Mouse (Mus musculus): ENCODE results near the gene Cpa2.

Cpa2 gene

DNA sequence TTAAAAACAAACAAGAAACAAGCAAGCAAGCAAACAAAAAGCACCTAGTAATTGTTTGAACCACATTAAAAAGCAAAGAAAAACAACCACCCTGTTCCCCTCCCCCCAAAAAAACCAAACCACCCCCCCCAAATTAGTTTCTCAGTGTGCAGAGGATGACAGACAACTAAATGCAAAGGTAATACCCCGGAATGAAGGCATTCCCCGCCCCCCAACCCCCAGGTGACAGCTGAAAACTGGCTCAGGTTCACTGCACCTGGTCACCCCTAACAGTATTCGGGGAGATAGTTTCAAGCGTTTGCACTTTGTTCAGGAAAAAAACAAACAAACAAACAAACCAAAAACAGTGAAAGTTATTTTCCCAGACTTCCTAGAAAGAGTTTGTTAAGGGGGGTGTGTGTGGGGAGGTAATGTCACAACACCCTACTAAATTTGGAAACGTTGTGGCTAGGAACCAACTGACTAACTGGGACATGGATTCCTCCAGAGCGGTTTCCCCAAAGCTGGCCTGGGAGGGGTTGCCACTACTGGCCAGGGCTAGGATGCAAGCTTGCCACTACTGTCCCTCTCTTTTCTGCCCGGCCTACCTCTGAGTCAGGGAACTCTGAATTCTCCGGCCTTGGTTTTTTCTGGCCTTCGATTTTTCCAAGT, 6.4 kb downstream of the Cpa2 start:
- in situ Hi-C loops (cut with MboI, MseI) = no loop called here

- in situ Hi-C loops (cut with MboI, MseI) = no loop called here
These were observed 7.9 kb downstream of the Cpa2 start for GRCm38 (mm10) chr6:30549231-30549761.

- in situ Hi-C loops (cut with MboI, MseI) = no loop called here
These were observed 9.3 kb downstream of the Cpa2 start for GRCm38 (mm10) chr6:30550496-30551192.

DNA sequence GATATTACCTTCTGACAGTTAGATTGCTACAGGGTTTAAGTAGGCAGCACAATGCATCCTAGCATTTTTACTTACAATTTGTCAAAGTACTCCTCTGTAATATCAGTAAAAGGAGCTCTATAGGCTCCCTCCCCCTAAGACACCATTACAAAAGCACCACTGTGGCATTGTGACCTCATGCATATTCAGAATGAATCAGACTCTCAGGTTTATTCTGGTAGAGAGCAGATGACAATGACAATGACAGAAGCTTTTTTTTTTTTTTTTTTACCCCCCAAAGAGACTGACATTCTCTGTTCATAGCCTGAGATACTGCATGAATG, 9.8 kb downstream of the Cpa2 start:
- in situ Hi-C loops (cut with MboI, MseI) = no loop called here

GRCm38 (mm10) chr6:30551644-30552580, 10.5 kb downstream of the Cpa2 start:
- in situ Hi-C loops (cut with MboI, MseI) = no loop called here

DNA sequence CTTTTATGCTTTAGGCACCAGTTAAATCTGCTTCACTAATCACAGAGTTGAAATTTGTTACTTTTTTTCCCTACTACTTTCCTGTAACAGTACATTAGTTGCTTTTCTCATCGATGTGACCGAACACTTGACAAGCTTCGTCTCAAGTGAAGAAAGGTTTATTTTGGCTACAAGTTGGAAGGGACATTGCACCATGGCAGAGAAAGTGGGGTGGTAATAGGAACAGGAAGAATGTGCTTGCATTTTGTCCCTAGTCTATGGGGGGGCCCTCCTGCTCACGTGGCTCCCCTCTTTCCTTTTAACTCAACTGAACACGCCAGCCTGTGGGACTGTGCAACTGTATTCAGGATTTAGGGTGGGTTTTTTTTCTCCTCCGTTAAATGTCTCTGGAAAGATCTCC, 11.2 kb downstream of the Cpa2 start:
- in situ Hi-C loops (cut with MboI, MseI) = no loop called here

GRCm38 (mm10) chr6:30553381-30554010, 12.1 kb downstream of the Cpa2 start:
- in situ Hi-C loops (cut with MboI, MseI) = no loop called here

- in situ Hi-C loops (cut with MboI, MseI) = no loop called here
These were observed 12.7 kb downstream of the Cpa2 start for GRCm38 (mm10) chr6:30554092-30554491.

- in situ Hi-C loops (cut with MboI, MseI) = no loop called here
These were observed 13.3 kb downstream of the Cpa2 start for GRCm38 (mm10) chr6:30554621-30555170.

GRCm38 (mm10) chr6:30556080-30556479, 14.7 kb downstream of the Cpa2 start:
- in situ Hi-C loops (cut with MboI, MseI) = no loop called here

GRCm38 (mm10) chr6:30559726-30560125, 18.3 kb downstream of the Cpa2 start:
- in situ Hi-C loops (cut with MboI, MseI) = no loop called here

DNA sequence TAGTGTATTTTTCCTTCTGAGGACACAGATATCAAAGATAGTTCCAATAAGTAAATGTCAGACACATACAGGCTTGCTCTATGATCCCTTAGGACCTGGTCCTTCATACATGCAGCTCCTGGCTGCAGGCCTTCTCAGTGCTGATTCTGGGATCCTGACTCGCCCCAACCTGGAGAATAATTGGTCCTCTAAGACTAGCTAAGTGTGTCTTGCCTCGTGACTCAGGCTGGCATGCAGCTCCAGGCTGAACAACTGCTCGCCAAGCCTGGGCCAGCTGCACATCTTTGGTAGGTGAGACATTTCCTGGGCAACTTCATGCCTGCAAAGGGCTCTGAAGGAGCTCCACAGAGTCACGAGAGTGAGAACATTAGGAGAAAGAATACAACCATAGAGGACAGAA, 20.8 kb downstream of the Cpa2 start:
- in situ Hi-C loops (cut with MboI, MseI) = no loop called here

DNA sequence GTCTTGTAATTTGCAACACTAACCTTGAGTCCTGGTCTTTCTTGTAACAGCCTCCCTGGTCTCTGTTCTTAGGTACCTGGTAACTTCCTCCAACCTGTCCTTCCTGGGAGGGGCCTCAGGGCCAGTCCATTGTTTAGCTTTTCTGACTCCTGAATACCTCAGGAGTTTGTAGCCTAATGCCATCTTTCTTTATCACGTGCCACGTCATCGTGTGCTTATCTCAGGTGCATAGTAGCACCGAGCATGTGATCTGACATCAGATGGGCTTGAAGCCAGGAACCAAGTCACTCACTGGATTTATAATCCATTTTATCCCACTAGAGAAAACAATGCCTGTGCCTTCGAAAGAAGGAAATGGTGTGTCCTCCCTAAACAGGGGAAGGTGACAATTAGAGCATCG, 22.2 kb downstream of the Cpa2 start:
- in situ Hi-C loops (cut with MboI, MseI) = no loop called here

GRCm38 (mm10) chr6:30564051-30564450, 22.7 kb downstream of the Cpa2 start:
- in situ Hi-C loops (cut with MboI, MseI) = no loop called here

DNA sequence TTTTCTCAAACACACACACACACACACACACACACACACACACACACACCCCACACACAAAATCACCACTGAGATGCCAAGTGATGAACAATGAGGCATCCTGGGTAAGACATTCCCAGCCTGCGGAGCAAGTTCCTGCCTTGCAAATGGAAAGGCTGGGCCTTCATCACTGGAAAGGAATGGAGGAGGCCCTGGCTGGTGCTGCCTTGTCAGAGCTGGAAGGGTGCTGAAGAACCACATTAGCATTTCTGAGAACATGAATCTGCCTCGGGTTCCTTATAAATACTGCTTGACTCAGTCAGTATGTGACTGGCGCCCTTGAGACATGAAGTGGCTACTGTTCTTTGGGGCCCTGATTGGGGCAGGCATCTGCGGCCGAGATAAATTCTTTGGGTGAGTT, 26.7 kb downstream of the Cpa2 start, which contains the start of gene Cpa4:
Gene Cpa4 (plus strand): TSS at position 301 of the 400 bp plus-strand sequence.
- in situ Hi-C loops (cut with MboI, MseI) = no loop called here

GRCm38 (mm10) chr6:30569331-30569730, 27.9 kb downstream of the Cpa2 start:
- in situ Hi-C loops (cut with MboI, MseI) = no loop called here

DNA sequence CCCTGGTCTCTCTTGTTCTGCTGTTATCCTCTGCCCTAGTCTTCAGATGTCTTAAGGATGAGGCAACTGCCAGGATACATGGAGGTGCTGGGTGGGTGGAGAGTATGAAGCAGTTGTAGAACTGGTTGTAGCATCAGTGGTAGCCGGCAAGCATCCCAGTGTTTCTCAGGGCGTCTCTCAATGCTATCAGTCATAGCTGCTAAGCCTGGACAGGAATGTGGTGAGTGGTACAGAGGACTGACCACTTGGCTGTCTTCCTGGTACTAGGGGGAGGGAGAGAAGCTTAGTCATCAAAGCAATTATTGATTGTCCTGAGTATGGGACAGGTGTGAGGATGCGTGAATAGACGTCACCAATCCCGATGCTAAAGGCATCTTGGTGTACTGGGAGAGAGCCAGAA, 28.6 kb downstream of the Cpa2 start:
- in situ Hi-C loops (cut with MboI, MseI) = no loop called here

DNA sequence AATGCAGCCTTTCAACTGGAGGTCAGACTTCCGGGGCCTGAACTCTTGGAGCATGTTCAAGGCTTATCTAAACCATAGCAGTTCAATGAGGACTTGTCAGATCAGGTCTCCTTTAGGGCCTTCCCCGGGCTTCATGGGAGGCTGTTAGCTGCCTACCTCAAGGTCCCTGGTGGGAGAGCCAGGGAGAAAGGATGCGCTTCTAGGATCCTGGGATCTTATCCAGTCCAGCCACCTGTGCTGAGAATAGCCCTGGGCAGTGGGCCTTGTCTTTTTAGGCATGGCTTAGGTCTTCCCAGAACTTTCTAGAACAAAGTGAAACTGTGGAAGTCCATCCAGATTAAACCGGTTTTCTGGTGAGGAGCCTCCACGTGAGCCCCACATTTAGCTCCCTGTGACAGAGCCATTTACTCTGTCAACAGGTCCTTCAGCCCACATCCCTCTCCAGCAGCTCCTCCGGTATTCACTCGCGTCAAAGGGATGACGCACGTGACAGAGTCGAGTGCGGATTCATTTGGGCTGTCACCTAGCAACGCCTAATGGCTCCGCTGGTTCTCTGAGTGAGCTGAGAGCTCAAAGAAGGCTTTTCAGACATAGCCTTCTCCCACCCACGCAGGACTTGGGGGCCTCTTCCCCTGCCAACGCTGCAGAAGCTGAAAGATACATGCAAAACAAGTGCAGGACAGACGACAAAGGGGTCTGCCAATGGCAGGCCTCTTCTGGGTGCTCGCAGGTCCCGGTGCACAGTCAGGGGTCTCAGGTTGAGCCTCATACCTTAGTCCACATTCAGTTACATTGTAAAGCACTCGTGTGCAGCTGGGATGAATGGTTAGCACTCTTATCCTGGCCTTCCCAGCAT, 31.3 kb downstream of the Cpa2 start:
- in situ Hi-C loops (cut with MboI, MseI) = no loop called here

DNA sequence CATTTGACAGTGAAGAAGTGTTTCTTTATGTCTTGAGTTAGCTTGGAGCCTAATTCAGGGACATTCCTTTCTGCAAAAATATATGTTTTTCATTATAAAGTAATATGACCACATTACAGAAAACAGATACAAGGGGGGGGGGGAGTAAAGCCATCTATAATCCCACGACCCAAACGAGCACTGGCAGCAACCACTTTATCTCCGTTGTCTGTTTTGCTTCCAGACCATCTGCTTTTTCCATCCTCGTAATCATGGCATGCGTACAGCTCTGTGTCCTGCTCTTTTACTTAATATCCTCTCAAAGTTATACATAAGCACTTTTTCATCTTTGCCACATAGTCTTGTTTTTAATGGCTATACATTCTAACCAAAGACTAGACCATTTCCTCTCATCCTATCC, 32.0 kb downstream of the Cpa2 start:
- in situ Hi-C loops (cut with MboI, MseI) = no loop called here

GRCm38 (mm10) chr6:30574945-30575344, 33.6 kb downstream of the Cpa2 start:
- in situ Hi-C loops (cut with MboI, MseI) = no loop called here
